Mouse (Mus musculus) embryonic facial prominence, embryonic 14.5 days (tissue): ENCODE measurements at regions not wholly inside any gene's neighbourhood (a gene's known extent, or its start where the extent isn't known, plus 50 kb on each side); places are given as distances from the start of the nearest gene placed in this dataset.

Experiments
- ATAC-seq: fragments of 200-750 bp; cut with Nextera tagmentation; 2 replicates; pipeline ENCODE4 v1.8.0; 2017; ENCODE audit warnings: low read depth, moderate number of reproducible peaks, moderate TSS enrichment
- DNase-seq: peaks from one replicate; pipeline ENCODE4 v3.0.0-alpha.2; 2015; ENCODE audit warnings: low spot score
- H3K27ac ChIP-seq: fragments of 300-500 bp; sonication (generic); replicated peaks from 2 replicates; pipeline ENCODE4 v1.5.1; 2014; ENCODE audit warnings: low read depth, mild to moderate bottlenecking, low read length, moderate library complexity
- H3K27me3 ChIP-seq: fragments of 300-500 bp; sonication (generic); replicated peaks from 2 replicates; pipeline ENCODE4 v1.6.1; 2014; ENCODE audit warnings: low read length; ENCODE audit not compliant: control insufficient read depth, insufficient read depth
- H3K36me3 ChIP-seq: fragments of 300-500 bp; sonication (generic); 2 replicates; pipeline ENCODE4 v1.6.1; 2014; ENCODE audit warnings: low read length, mixed read lengths; ENCODE audit not compliant: control insufficient read depth, insufficient read depth
- H3K4me1 ChIP-seq: fragments of 300-500 bp; sonication (generic); 2 replicates; pipeline ENCODE4 v1.6.1; 2014; ENCODE audit warnings: antibody characterized with exemption, low read length; ENCODE audit not compliant: control insufficient read depth, insufficient read depth
- H3K4me2 ChIP-seq: fragments of 300-500 bp; sonication (generic); 2 replicates; pipeline ENCODE4 v1.6.1; 2014; ENCODE audit warnings: low read depth, mild to moderate bottlenecking, low read length, moderate library complexity, mixed read lengths
- H3K4me3 ChIP-seq: fragments of 300-500 bp; sonication (generic); 2 replicates; pipeline ENCODE4 v1.5.1; 2014; ENCODE audit warnings: low read depth, mild to moderate bottlenecking, low read length
- H3K9ac ChIP-seq: fragments of 300-500 bp; sonication (generic); 2 replicates; pipeline ENCODE4 v1.6.1; 2014; ENCODE audit warnings: low read depth, mild to moderate bottlenecking, low read length, moderate library complexity, mixed read lengths
- H3K9me3 ChIP-seq: fragments of 300-500 bp; sonication (generic); 2 replicates; pipeline ENCODE4 v1.6.1; 2016; ENCODE audit warnings: low read length; ENCODE audit not compliant: control insufficient read depth
- WGBS: fragments of 180-500 bp; shearing (Covaris S2); extraction: QIAGEN DNeasy Blood & Tissue Kit; methylation state at CpG from one replicate; pipeline ENCODE4 v1.1.7; 2014; 5-methylcytosine and 5-hydroxymethylcytosine counted together

GRCm38 (mm10) chr12:106773536-106773935 is 714.9 kb upstream of the 3110018I06Rik start:
- H3K4me1 ChIP-seq, result no peaks in the 10 kb centered on the region
- ATAC-seq (no peak), DNase-seq (no peak)
- no peak overlapping the region for H3K27ac ChIP-seq
- H3K9me3 ChIP-seq, result no peaks in the 10 kb centered on the region
- WGBS, result 43% methylated on average over 4 of the region's 4 CpGs
- no peak overlapping the region for H3K9ac ChIP-seq
- H3K4me3 ChIP-seq, result no peak overlapping the region
- no peaks in the 10 kb centered on the region for H3K27me3 ChIP-seq
- no peak overlapping the region for H3K4me2 ChIP-seq
- no peaks in the 10 kb centered on the region for H3K36me3 ChIP-seq

DNA sequence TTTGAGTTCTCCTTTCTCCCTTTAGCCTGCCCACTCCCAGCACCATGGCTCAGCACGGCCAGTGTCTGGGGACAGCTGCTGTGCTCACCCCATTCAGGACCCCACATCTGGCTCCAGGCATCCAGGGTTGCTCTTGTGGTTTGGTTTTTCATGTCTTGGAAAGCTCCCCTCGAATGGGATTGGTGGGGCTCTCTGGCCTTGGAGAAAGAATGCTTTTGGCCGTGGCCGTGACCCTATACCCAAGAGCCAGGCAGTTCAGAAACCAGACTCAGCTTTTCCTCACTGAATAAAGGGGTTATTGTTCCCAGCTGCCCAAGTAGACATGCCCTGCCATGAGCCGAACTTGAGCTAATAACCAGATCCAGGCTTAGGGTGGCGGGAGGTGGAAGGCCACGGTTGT is 691.8 kb upstream of the 3110018I06Rik start:
- H3K27me3 ChIP-seq, result no peaks in the 10 kb centered on the region
- WGBS, result 28% methylated on average over 7 of the region's 7 CpGs
- 0 out of 2 replicates have a peak, but pooled peaks cover 6% of the 10 kb centered on the region for H3K9me3 ChIP-seq
- peak; percentile 65 for ATAC-seq
- peak overlapping the region; percentile 45 for H3K27ac ChIP-seq
- peak; percentile 70 for DNase-seq
- no peaks in the 10 kb centered on the region for H3K36me3 ChIP-seq
- no peak overlapping the region for H3K9ac ChIP-seq
- H3K4me2 ChIP-seq, result no peak overlapping the region
- H3K4me3 ChIP-seq, result no peak overlapping the region
- H3K4me1 ChIP-seq, result peaks cover 14% of the 10 kb centered on the region; the same call in 1 of the 2 replicates

DNA sequence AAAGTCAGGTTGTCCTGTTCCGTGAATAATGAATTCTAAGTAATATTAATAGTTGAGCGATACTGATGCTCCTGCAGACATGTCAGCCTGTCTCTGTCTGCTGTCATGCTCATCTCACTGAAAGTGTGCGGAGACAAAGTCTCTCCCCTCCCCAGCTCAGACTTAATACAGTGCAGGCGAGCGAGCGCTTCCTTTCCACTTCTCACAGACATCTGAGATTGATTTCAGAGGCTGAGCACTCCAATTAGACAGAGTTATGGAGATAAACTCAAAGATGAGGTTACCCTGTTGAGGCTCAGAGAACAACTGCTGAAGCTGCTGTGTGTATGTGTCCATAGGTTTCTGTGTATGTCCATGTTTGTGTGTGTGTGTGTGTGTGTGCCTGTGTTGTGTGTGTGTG is 668.7 kb upstream of the 3110018I06Rik start:
- ATAC-seq (no peak), DNase-seq (peak; percentile 63)
- no peak overlapping the region for H3K9ac ChIP-seq
- H3K4me2 ChIP-seq, result no peak overlapping the region
- H3K36me3 ChIP-seq, result no peaks in the 10 kb centered on the region
- peaks cover 4% of the 10 kb centered on the region; the same call in 1 of the 2 replicates for H3K9me3 ChIP-seq
- no peak overlapping the region for H3K27ac ChIP-seq
- no peaks in the 10 kb centered on the region for H3K4me1 ChIP-seq
- WGBS, result 46% methylated on average over 6 of the region's 6 CpGs
- no peak overlapping the region for H3K4me3 ChIP-seq
- no peaks in the 10 kb centered on the region for H3K27me3 ChIP-seq

GRCm38 (mm10) chr12:106822311-106822710 is 666.1 kb upstream of the 3110018I06Rik start:
- Histone ChIP-seq H3K4me3 (no peak overlapping the region), H3K27ac (no peak overlapping the region), H3K4me1 (no peaks in the 10 kb centered on the region), H3K9ac (no peak overlapping the region), H3K9me3 (peaks cover 4% of the 10 kb centered on the region; the same call in 1 of the 2 replicates), H3K27me3 (no peaks in the 10 kb centered on the region), H3K36me3 (no peaks in the 10 kb centered on the region), H3K4me2 (no peak overlapping the region)
- no peak; the same call in 1 of the 2 replicates for ATAC-seq
- 74% methylated on average over 4 of the region's 4 CpGs for WGBS
- DNase-seq, result peak; percentile 41

- H3K4me1 ChIP-seq, result peaks cover 10% of the 10 kb centered on the region
- H3K27me3 ChIP-seq, result no peaks in the 10 kb centered on the region
- H3K4me3 ChIP-seq, result no peak overlapping the region
- ATAC-seq (peak; percentile 64), DNase-seq (peak; percentile 58)
- H3K27ac ChIP-seq, result peak overlapping the region; percentile 44; the same call in 1 of the 2 replicates
- 25% methylated on average over 3 of the region's 3 CpGs for WGBS
- H3K9ac ChIP-seq, result no peak overlapping the region
- no peak overlapping the region; the same call in 1 of the 2 replicates for H3K4me2 ChIP-seq
- H3K36me3 ChIP-seq, result no peaks in the 10 kb centered on the region
- H3K9me3 ChIP-seq, result no peaks in the 10 kb centered on the region
Observed at GRCm38 (mm10) chr12:106828542-106828941, 659.9 kb upstream of the 3110018I06Rik start.

GRCm38 (mm10) chr12:106829323-106829722 is 659.1 kb upstream of the 3110018I06Rik start:
- H3K36me3 ChIP-seq, result no peaks in the 10 kb centered on the region
- H3K4me3 ChIP-seq, result no peak overlapping the region
- H3K9ac ChIP-seq, result peak overlapping the region; percentile 37; the same call in 1 of the 2 replicates
- peak; percentile 81 for ATAC-seq
- DNase-seq, result peak; percentile 82
- H3K9me3 ChIP-seq, result no peaks in the 10 kb centered on the region
- WGBS, result 15% methylated on average over 9 of the region's 9 CpGs
- H3K27me3 ChIP-seq, result no peaks in the 10 kb centered on the region
- H3K4me2 ChIP-seq, result no peak overlapping the region
- peaks cover 10% of the 10 kb centered on the region for H3K4me1 ChIP-seq
- H3K27ac ChIP-seq, result peak overlapping the region; percentile 33; the same call in 1 of the 2 replicates

DNA sequence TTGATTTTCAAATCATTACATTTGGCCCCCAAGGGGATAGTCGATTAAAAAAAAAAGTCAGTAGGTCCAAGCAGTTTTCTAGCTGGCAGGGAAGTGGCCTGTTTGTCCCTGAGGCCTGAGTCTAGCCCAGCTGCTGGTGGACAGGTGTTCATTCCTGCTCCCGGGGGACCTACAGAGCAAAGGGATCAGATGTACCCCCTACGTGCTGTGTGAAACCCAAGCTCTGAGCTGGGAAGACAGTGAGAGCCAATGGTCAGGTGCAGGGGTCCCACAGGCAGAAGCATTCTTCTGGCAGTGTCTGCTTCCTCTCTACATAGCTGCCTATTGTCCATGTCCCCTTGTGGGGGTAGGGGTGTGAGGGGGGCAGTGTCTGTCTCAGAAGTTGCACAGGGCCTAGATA is 653.2 kb upstream of the 3110018I06Rik start:
- Histone ChIP-seq H3K9me3 (no peaks in the 10 kb centered on the region), H3K27me3 (no peaks in the 10 kb centered on the region), H3K36me3 (no peaks in the 10 kb centered on the region), H3K4me1 (no peaks in the 10 kb centered on the region; the same call in 1 of the 2 replicates), H3K9ac (no peak overlapping the region), H3K27ac (no peak overlapping the region), H3K4me3 (no peak overlapping the region), H3K4me2 (no peak overlapping the region)
- 41% methylated on average over 3 of the region's 3 CpGs for WGBS
- DNase-seq, result peak; percentile 31
- ATAC-seq, result peak; percentile 34; the same call in 1 of the 2 replicates

DNA sequence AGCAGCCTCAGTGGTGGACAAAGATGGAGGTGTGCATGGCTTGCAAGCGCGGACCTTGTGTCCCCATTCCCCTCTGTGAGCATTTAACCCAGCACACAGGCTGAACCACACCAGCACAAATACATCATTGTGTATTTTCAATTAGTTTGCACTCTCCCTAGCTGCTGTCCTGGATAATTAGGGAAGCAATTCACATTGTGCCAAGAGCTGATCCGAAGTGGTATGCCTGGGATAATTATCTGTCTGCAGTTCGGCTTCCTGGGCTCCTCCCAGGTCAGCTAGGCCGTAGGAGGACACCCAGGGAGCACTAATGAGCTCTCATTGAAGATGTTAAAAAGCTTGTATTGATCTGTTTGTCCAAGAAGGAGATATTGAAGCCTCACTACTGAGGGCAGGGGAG is 648.8 kb upstream of the 3110018I06Rik start:
- 52% methylated on average over 5 of the region's 5 CpGs for WGBS
- Histone ChIP-seq H3K4me2 (no peak overlapping the region), H3K27ac (no peak overlapping the region)

GRCm38 (mm10) chr12:106840150-106840651 is 648.2 kb upstream of the 3110018I06Rik start:
- Histone ChIP-seq H3K4me2 (no peak overlapping the region), H3K36me3 (no peaks in the 10 kb centered on the region), H3K27me3 (no peaks in the 10 kb centered on the region), H3K9ac (no peak overlapping the region), H3K4me1 (peaks cover 7% of the 10 kb centered on the region; the same call in 1 of the 2 replicates), H3K9me3 (no peaks in the 10 kb centered on the region), H3K27ac (no peak overlapping the region), H3K4me3 (no peak overlapping the region)
- DNase-seq (no peak), ATAC-seq (no peak)
- 56% methylated on average over 9 of the region's 9 CpGs for WGBS

More for the DNA sequence above, 648.8 kb upstream of the 3110018I06Rik start:
- Histone ChIP-seq H3K4me1 (peaks cover 7% of the 10 kb centered on the region), H3K27me3 (no peaks in the 10 kb centered on the region), H3K9me3 (no peaks in the 10 kb centered on the region), H3K9ac (no peak overlapping the region), H3K36me3 (no peaks in the 10 kb centered on the region), H3K4me3 (no peak overlapping the region)
- peak; percentile 39; the same call in 1 of the 2 replicates for ATAC-seq
- DNase-seq, result peak; percentile 58
